In genomic region chr13:20094916-20095700, GRCm38 (mm10) we compare ENCODE assay signal across 16 mouse cellular contexts. TPM values are rescaled to one million over a fixed set of nuclear protein-coding genes. Genes with fewer than 3 reads are reported as not detected.
DNase-seq lines count a peak whose midpoint lies in the region; TF ChIP-seq lines count a peak whose summit lies in the region.
"Had no signal": no experiment of that assay in that cellular context is flagged by ENCODE, and none has a peak within 500 bp of the region (broad histone marks: within the 10 kb centered on the region; RNA-seq: fewer than 3 reads in every experiment).

No protein-coding gene starts in this region.

- peak; percentile 35 for DNase-seq in layer of hippocampus, adult 9-11 months
- DNase-seq in layer of hippocampus, adult 2 months (ENCODE audit: low spot score in 2 of 2): no peak
- DNase-seq in thymus, postnatal 25 days: peak; percentile 22
- DNase-seq in thymus, postnatal 10 days (ENCODE audit: low spot score in 2 of 2): no peak
- peak; percentile 20 to 41 for DNase-seq in left cerebral cortex, adult 2 months (ENCODE audit: extremely low spot score in 1 of 2, low spot score in 2 of 2)
- DNase-seq in testis, postnatal 10 days (ENCODE audit: low spot score): no peak
- DNase-seq in kidney, postnatal 10 days: no peak
- DNase-seq: adrenal gland, postnatal 25 days; B cell, adult 2 months; cerebellum, adult 2 months had no signal

- no peak for TF ChIP-seq CTCF in layer of hippocampus, adult 2 months (conservative IDR thresholded peaks at IDR 0.05)
- TF ChIP-seq CTCF in left cerebral cortex, adult 2 months (IDR thresholded peaks at IDR 0.05): no peak

- no peak overlapping the region; the same call in 1 of the 2 replicates for H3K27ac ChIP-seq in layer of hippocampus, adult 2 months
- H3K27ac ChIP-seq in left cerebral cortex, adult 2 months: no peak overlapping the region
- H3K27ac ChIP-seq: forebrain, embryonic 10.5 days; hindbrain, embryonic 13.5 days; limb, embryonic 15.5 days; liver, embryonic 15.5 days; midbrain, embryonic 13.5 days had no signal

- intact Hi-C loops in left cerebral cortex, adult 2 months (cut with DNase I): loop anchor here (1.0 to 5.0 kb wide), 6 partner anchors 14 to 197 kb away; no protein-coding TSS in a partner anchor

- H3K4me3 ChIP-seq in layer of hippocampus, adult 2 months: no peak overlapping the region
- H3K4me3 ChIP-seq in left cerebral cortex, adult 2 months: no peak overlapping the region
- H3K4me3 ChIP-seq: forebrain, embryonic 10.5 days; heart, embryonic 12.5 days; hindbrain, embryonic 13.5 days; limb, embryonic 15.5 days; liver, embryonic 15.5 days; midbrain, embryonic 13.5 days had no signal

RNA-seq across cellular contexts. Expression of gene Elmo1, which starts 4.7 kb away (rescaled TPM):
- total RNA-seq in layer of hippocampus, adult 2 months (2021): 10 to 100 TPM; 27.4 to 27.9 TPM
- total RNA-seq in left cerebral cortex, adult 2 months (2021): 10 to 100 TPM; 62.8 to 79.1 TPM

Comparison
In these comparisons a context has a peak if more than half of its experiments do, and no peak if none do; other contexts are left out.
1. DNase-seq: peak in layer of hippocampus, adult 9-11 months (single experiment), thymus, postnatal 25 days (single experiment) and left cerebral cortex, adult 2 months (2 of 2); none in layer of hippocampus, adult 2 months (0 of 2), thymus, postnatal 10 days (0 of 2), testis, postnatal 10 days (single experiment) and kidney, postnatal 10 days (single experiment).